Mouse (Mus musculus) fibroblast of lung, adult 2 months (primary cell): ENCODE data around the gene Tspan12.
"Not testable (repeated sequence)": the region's sequence is repeated elsewhere in the genome, so short reads cannot be mapped to it uniquely, and the experiment has no call there.

Experiments
- DNase-seq: peaks from one replicate; pipeline ENCODE4 v3.0.0-alpha.2; 2011; ENCODE audit warnings: low read depth

Gene Tspan12

DNA sequence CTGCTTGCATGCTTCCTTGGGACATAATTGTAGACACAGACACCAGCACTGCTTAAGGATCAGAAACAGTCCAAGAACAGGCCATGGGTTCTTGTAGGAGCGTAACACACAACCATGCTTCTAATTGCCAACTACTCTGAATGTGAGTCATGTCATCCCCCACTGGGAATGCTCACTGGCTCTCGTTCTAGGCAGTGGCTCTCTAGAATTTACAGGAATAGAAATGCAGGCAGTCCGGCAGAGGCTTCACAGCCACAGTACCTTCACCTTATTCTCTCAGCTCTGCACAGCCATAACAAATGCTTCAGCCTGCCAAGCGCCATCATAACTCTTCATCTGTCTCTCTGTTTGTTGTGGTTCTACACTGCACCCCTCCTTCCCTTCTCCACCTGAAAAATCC, 23.9 kb downstream of the Tspan12 start:
- DNase-seq = no peak

DNA sequence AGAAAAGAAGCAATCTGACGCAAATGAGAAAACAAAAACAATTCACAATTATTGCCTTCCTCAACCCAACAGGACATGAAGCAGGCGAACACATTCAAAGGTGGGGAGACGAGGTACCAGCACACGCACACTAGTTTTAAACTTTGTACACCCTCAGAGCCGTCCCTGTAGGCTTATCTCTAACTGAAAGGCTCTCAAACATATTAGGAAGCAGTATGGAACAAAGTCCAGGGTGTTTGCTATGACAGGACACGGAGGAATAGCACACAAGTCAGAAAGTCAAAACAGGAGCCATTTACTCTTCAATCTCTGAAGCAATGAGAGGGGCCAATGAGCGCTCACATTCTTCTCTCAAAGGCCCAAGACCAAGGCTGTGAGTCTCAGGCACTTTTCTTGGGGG, 24.3 kb downstream of the Tspan12 start:
- DNase-seq = no peak

DNA sequence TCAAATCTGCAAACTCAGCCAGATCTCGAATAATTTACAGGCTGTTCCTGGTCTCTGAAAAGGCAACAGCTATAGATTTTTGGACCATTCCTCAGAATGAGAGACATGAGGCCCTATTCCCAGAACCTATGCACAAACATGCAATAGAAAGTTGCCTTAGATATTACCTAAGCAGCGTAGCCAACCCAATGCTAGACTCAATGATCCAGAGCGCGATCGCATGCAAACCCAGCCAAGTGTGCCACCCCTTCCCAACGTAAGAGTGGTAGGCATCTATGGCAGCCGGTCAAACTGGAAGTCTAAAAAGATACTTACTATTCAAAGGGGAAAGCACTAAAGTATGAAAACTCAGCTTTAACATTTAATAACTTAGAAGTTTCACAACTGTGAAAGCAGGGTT, 28.6 kb downstream of the Tspan12 start:
- no peak for DNase-seq

DNA sequence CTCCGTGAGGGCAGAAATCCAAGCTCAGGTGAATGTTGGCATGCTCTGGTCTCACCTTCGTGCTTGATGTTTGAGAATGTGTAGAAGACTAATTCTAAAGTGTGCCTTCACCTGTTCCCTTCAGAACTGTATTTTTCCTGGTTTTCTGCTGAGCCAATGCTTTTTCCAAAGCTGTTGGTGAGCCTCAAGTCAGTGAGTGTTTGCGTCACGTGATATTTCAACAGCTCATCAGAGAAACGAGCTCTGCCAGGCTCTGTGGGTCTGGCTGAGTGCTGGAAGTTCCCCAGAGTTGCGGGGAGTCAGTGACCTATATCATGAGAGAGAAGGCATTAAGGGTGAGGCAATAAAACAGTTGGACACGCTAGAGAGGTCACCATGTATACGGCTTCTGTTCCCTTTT, 29.0 kb downstream of the Tspan12 start:
- peak; percentile 36 for DNase-seq

DNA sequence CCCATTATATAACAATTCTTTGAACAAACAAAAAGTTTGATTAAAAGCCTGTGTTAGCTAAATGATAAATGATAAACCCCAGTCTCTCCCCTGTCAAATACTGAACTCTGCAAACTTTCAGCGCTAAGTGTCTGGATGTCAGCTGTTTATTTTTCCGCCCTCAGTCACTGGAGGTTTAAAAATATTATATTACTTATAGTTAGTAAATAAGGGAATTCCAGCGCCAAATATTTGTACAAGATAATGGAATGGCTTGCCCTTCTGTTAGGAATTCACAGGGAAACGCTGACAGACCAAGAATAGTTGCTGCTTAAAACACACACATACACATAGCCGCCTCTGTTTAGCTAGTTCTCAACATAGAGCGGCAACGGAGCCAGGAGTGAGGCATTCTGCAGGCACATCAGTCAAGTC, 29.6 kb downstream of the Tspan12 start:
- DNase-seq = no peak

DNA sequence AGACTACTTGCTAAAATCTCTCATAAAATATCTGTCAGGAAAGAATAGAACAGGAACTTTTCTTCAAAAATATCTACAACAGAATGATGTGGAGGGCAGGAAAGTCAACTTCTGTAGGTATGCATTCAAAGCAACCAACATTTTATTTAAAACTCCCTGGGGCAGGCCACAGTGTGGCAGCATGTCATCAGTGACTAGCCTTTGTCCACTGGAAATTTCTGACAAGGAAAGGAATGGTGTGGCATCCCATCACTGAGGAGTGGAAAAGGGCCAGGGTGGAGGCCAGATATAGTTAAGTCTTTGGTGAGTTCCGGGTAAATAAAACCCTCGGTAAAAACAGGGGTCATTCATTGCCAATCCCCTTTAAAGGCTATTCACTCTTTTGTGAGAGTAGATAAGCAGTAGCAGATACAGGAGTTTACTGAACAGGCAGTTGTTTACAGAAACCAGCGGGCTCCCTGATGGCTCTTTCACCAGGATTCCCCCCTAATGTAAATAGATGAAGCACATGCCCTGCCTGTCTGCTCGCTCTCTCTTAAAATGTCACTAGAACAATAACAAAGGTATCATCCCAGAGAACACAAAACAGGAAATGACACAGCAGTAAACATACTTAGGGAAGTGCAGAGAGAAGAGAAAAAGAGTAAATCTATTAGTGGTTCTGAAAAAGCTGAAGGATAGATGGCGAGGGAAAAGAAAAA, 34.1 kb downstream of the Tspan12 start:
- DNase-seq = no peak

DNA sequence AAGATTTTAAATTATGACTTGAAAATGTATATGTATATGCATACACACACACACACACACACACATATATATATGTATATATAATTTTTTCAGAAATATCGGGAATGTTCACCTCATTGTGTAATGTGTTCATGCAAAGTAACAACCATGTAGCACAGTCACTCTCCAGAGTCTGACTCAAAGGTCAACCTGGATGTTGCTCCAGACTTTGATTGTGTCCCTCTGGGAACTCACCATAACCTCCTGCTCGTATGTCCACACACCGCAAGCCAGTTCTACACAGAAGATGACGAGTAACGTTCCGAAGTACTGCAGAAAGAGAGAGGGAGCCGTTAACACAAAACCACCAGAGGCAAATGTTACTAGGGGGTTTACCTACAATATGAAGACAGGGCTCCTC, 46.3 kb downstream of the Tspan12 start:
- DNase-seq = no peak

DNA sequence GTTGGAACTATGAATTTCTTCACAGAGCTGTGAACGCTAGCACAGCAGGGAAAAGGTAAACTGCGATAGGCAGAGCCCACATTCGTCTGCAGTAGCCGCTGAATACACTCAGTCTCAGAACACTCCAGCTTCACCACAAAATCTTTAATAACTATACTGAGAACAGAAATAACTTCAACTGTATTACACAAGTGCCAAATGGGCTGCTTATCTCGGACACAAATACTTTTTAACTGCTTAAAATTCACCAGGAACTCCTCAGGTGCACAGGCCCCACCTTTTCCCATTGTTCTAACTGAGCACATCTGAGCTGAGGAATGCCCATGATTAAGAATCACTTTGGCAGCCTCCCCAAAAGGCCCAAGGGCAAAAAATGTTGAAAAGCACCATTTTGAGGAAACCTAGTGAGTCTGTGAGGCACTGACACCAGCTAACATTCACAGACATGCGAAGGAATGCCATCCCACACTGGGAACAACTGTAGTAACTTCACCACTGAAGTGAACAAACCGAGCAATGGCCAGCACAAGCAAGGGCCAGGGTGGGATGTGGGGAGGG, 47.2 kb downstream of the Tspan12 start:
- DNase-seq = no peak

DNA sequence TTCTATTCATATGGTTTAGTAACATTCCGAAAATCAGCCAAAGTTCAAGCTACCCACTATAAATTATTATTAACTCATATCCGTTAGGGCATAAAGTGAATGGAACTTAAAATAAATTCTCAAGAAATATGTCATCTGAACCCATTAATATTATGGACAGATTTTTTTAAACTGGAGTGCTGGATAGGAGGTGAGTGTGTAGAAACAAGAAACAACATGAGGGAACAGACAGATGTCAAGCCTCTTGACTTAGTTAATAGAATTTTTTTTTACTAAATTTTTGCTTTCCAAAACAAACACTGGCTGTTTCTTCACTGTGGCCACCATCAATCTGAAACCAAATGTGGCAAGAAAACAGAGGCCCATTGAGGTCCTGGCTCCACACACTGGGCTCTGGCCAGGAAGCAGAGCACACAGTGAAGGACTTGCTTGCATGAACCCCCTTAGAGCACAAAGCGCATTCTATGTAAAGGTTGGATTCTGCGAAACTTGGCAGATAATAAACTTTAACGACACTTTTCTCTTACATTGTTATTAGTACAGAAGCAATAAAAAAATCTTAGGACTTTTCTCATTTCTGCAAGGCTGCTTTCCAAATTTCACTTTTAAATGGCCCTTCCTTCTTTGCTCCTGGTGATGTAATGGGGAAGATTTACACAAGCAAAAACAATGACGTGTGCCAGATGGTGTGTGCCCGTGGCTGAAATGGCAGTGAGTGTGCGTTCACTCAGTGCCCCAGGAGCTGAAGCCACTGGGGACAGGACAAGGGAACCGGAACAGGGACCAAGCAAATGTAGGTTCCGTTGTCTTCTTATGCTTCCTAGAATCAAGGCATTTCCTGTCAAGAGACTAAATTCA, 48.6 kb downstream of the Tspan12 start:
- peak; percentile 53 for DNase-seq

DNA sequence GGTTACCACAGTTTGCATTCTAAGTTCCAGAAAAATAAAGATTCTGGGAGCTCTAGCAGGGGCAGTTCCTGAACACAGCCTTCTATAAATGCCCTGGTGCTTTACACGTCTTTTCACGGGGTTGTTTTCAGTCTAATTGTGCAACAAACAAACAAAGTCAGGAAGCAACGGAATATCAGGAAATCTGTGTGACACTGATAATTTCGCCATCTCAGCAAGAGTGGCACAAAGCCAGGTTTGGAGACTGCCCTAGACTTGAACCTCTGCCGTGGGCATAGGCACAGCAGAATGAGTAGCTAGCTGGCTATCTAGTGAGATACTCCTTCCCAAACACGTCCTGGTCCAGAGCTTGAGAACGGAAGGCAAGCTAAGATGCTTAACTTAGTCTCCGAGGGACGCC, 53.7 kb downstream of the Tspan12 start:
- DNase-seq = no peak

DNA sequence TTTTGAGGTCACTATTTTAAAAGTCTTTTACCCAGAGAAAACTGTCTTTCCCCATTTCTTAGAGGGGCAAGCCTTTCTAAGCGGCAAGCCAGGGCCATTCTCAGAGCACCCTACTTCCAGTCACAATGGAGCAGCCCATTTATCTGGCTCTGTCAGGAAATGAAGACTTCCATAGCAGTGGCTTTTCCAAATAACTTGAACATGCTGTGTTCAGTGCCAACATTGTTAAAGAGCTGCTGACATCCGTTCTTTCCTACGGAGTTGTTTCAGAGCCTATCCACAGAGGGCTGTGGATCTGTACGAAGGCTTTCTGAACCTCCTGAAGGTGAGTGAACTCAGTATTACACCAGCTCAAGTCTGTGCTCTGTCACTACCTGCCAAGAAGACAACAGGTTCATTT, 55.2 kb downstream of the Tspan12 start:
- no peak for DNase-seq

DNA sequence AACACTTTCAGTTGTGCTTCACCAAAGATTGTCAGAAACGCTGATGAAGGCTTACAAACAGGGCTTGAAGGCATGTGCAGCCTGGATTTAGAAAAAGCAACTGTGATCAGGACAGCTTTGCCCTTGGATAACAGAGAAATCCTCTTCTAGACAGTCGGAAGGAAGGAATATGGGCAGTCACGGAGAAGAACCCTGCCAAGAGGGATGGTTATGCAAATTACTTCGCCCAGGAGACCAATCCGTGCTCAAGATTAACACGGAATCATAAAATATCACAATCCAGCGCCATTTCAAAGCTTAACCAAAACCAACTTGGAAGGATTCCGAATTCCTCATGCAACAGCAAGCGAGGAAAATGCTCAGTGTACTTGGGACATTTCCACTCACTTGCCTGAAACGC, 55.9 kb downstream of the Tspan12 start:
- no peak for DNase-seq

DNA sequence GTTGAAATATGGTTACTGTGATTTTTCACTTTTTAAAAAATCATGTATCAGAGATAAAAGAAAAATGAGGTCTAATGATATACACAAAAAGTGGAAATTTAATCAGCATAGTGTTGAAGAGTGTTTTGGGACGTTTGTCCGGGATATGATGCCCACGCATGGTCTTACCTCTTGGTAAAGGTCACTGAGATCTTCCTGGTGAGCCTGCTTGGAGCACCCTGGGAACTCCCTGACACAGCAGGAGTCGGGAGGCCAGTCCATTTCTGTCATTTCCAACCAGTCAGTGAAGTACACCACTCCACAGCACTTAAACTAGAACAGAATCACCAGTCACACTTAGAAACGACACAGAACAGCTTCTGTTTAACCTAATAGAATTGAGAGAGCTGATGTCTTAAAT, 56.9 kb downstream of the Tspan12 start:
- no peak for DNase-seq

DNA sequence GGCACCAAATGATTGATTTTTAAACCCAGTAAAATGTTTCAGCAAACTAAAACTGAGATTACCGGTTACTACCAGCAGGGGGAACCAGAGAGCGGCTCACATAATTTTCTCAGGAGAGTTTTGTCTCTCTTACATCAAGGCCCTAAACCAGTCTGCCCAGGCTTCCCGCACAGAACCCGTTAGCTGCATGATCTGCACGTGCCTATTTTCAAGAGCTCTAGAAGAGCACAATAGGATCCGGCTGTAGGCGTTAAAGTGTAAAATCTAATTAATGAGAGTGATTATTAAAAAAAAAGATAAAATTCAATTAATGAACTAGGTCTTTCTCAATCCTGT, 57.3 kb downstream of the Tspan12 start:
- DNase-seq = no peak

DNA sequence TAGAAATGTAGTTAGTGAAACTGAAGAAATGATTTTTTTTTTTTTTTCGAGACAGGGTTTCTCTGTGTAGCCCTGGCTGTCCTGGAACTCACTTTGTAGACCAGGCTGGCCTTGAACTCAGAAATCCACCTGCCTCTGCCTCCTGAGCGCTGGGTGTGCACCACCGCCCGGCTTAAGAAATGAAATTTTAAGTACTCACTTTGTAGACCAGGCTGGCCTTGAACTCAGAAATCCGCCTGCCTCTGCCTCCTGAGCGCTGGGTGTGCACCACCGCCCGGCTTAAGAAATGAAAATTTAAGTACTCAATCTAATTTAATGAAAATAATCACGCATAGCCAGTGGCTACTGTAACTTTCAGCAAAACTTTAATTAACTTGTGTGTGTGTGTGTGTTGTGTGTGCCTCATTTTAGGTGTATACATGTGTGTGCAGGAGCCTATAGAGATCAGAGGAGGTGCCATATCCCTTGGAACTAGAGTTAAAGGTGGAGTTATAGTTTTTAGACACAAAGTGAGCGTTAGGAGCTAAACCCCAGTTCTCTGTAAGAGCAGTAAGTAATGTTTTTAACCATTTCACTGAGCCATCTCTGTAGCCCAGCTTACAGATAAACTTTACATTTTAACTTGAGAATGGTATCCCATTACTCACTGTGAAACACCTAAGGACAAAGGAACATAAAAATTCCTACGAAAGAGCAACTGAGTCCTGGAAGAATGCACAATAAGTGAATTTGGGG, 57.8 kb downstream of the Tspan12 start:
- DNase-seq = no peak

DNA sequence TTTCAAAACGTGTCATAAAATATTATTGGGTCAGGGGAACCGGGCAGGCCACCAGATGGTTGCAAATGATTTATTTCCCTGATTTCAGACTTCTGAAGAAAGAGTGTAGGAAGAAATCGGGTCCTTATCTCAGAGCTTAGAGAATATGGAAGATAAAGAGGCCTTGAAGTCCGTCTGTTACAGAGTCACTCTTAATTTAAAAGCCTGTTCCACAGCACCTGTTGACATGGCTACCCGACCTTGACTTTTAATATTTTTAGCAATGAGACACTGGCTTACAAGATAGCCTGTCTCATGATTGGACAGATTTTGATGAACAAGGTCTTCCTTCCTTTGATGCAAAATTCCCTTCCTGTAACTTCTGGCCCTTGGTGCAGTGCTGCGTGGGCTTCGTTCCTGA, 61.0 kb downstream of the Tspan12 start:
- no peak for DNase-seq

DNA sequence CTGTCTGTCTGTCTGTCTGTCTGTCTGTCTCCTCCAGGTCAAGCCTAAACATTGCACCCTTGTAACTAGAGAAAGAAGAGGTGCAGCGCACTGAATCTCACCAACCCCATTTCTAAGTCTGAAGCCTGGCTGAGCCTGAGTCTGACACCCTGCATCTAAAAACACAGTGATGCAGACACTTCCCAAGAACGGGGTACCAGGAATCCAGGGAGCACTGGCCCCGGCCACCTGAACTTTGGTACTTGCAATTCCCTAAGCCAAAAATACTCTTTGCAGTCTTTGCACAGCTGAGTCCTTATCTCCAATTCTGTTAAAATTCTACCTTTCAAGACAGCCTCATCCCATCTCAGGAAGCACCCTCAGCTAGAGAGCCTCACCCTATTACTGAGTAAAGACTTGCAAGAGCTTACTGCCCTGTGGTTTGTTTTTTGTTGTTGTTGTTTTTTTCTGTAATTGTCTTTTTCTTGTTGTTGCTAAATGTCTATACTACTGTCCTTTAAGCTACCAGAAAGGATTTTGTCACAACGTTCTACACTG, 61.7 kb downstream of the Tspan12 start:
- DNase-seq = no peak

DNA sequence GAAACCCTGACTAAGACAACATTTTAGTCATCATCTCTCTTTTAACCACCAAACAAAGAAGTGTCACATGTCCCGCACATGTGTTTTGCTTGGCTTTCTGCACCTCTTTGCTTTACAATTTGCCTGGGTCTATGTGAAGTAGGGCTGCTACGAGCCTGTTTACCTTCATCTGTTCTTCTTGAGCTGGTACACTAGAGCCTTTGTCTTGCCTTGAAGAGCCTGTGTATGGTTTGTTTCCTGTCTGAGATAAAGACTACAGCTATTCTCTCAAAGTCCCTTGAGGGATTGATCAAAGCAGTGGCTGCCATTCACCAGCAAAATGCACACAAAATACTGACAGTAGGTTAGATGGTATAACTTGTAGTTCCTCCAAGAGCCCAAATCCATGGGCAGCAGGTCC, 62.3 kb downstream of the Tspan12 start:
- no peak for DNase-seq

DNA sequence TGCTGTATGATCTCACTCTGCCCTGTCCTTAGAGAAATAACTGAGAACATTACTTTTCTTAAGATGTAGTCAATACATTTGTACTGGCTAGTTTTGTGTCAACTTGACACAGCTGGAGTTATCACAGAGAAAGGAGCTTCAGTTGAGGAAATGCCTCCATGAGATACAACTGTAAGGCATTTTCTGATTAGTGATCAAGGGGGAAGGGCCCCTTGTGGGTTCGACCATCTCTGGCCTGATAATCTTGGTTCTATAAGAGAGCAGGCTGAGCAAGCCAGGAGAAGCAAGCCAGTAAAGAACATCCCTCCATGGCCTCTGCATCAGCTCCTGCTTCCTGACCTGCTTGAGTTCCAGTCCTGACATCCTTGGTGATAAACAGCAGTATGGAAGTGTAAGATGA, 62.7 kb downstream of the Tspan12 start:
- DNase-seq = not testable (repeated sequence)

DNA sequence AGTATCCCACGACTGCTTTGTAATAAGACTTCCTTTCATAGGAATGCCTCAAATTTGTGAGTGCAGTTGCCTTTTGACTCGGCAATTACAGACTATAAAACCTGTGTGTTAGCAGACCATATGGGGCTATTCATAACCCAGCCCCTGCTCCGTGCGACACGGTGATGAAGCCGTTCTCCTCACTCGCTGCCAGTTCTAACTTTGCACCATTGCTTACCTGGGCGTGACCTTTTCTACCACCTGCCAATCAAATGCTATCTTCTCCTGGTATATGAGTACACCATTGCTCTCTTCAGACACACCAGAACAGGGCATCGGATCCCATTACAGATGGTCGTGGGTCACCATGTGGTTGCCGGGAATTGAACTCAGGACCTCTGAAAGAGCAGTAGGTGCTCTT, 64.6 kb downstream of the Tspan12 start:
- no peak for DNase-seq

DNA sequence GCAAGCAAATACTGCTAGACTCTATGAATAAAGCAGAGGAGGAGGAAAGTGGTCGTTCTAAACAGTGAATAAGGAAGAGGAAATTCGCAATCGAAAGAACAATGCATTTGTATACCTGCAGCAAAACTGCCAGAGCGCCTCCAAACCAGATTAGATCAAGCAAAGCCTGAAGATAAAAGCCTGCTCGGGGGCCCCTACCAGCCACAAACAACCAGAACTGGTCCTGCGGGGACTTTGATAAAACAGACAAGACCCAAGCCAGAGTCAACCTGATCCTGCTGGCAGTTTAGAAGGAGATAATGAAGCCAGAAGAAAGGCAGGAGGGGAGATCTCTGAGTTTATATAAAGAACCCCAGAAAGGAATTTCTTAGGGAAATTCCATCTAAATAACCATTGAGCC, 65.0 kb downstream of the Tspan12 start:
- no peak for DNase-seq

DNA sequence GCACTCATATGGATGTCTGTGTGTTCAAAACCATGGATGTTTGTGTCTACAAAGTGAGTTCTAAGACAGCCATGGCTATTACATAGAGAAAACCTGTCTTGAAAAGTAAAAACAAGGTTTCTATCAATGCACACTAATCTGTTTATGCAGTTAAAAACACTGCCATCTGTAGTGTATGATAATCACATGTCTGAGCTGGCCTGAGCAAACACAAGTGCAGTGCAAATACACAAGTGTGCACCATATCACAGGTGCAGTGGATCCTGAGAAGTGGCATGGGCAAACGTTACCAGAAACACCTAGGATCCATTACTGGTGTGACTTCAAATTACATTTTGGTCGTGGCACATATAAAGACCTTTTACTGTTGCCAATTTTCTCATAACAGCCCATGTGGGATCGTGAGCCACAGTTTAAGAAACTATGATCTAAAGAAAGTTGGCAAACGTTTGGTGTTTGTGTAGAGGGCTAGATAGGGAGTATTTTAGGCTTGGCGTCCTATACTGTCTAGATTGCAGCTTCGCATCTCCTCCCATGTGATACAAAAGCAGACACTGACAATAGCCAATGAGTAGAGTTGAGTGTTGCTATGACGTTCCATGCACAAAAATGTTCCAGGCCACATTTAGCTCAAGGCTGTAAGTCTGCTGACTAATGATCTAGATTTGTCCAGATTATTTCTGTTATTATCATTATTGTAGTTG, 78.0 kb downstream of the Tspan12 start:
- no peak for DNase-seq
